Mouse (Mus musculus) cortical plate, adult 2 months (tissue): ENCODE data around the gene Ip6k3.

ENCODE experiments used
- CTCF ChIP-seq: fragments of 200-500 bp; IDR thresholded peaks from 2 replicates; pipeline ENCODE4 v1.5.1; 2011; ENCODE audit warnings: mild to moderate bottlenecking, control low read depth, low read length; ENCODE audit not compliant: insufficient read depth; ENCODE audit errors: extremely low read depth
- POLR2A ChIP-seq: fragments of 200-500 bp; IDR thresholded peaks from 2 replicates; pipeline ENCODE4 v1.6.1; 2011; ENCODE audit warnings: mild to moderate bottlenecking, low read length, control low read depth; ENCODE audit not compliant: insufficient read depth; ENCODE audit errors: extremely low read depth

GRCm38 (mm10) chr17:27150871-27151270 lies 16.7 kb downstream of the Ip6k3 start:
- TF ChIP-seq CTCF: no peak
- no peak for TF ChIP-seq POLR2A
